Mouse (Mus musculus): ENCODE data around the gene Trat1. TPM values are rescaled to one million over a fixed set of nuclear protein-coding genes. Genes with fewer than 3 reads are reported as not detected.

Trat1 gene
- polyA plus RNA-seq (2012; rRNA removed) = not detected in 2 replicates

DNA sequence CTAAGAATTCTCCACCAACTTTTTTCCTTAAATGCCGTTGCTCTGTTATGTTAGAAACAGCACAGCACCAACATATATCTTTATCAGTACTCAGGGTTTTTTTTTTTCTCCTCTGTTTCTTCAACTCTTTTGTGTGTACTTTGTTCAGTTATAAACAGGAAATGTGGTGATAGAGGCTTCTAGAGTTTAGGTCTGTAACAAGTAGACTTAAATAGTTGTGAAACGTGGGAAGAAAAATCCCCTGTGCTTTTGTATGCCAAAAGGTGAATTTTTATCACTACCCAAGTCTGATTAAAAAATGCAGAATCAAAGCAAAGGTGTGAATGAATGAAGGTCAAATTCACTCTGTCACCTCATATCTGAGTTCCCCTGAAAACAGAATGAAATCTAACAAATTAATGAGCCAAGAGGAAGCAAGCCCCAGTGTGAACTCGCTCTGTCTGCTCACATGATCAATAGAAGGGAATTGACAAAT is at the start of gene Trat1:
TSS of gene Trat1 (minus strand) at position 51 of the 475 bp plus-strand sequence.

DNA sequence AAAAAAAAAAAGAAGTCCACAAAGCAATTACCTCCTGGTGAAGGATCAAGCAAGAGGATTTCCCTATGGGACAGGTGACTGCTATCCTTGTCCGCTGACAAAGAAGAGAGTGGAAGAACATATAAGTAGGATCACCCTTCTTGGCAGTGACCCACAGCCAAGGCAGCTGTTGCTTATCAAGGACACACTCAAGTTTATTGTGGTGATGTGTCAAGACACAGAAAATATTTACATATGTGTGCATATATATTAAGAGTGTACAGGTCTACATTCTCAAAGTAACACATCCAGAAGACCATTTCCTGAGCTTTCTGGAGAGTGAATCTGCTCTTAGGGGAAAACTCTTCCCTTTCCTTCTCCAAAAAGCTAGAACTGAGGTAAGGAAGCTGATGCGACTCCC is 44.9 kb upstream of the Trat1 start, which contains the start of gene Retnlb:
TSS of gene Retnlb (plus strand) at position 162 of the 400 bp plus-strand sequence.

Other genes starting within 250 kb of the Trat1 start
- gene Retnlb, start 44.8 kb upstream of the Trat1 start, polyA plus RNA-seq (2012; rRNA removed) = 108 and 114 TPM in 2 replicates
- 13.4 and 18.7 TPM in 2 replicates for gene Retnla, start 70.5 kb upstream of the Trat1 start, polyA plus RNA-seq (2012; rRNA removed)
- gene Retnlg, start 100.6 kb upstream of the Trat1 start, polyA plus RNA-seq (2012; rRNA removed) = 1.6 and 2.9 TPM in 2 replicates
- 0.67 and 0.72 TPM in 2 replicates for gene Dzip3, start 222.1 kb upstream of the Trat1 start, polyA plus RNA-seq (2012; rRNA removed)
- 1.4 and 1.7 TPM in 2 replicates for gene Cip2a, start 222.2 kb upstream of the Trat1 start, polyA plus RNA-seq (2012; rRNA removed)